ENCODE assay signal across 8 mouse cellular contexts in the genomic region with DNA sequence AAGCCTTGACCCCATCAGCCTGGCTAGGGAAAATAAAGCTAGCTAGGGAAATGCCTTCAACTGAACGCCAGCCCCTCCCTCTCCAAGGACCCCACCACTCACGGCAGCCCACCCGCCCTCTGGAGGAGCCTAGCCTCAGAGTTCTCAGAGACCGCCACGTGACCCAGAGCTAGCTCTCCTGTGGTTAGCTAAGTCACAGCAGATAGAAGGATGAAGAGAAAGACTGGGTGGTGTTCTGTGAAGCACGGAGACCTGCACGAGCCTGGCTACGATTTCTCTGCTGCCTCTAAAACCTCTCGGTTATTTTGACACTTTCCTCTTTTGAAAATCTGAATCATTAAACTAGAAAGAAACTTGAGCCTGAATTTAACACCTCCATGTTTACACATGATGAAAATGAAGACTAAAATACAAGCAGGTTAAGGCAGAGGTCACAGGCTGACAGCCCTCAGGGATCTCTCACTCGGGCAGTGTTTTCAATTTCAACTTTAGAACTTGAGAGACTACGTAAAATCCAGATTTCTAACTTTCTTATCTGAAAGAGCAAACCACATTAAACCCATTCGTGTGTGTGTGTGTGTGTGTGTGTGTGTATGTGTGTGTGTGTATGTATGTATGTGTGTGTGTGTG. TPM values are rescaled to one million over a fixed set of nuclear protein-coding genes. Genes with fewer than 3 reads are reported as not detected.
DNase-seq lines count a peak whose midpoint lies in the region; ATAC-seq lines count a peak whose summit lies in the region.

No protein-coding gene starts in this region.

- no peaks in the 10 kb centered on the region for H3K27me3 ChIP-seq in heart, embryonic 10.5 days (ENCODE audit: insufficient read depth, poor library complexity, severe bottlenecking)
- no peaks in the 10 kb centered on the region for H3K27me3 ChIP-seq in forebrain, embryonic 16.5 days (replicated peaks; ENCODE audit: control insufficient read depth, insufficient read depth, low read length)

- intact Hi-C loops in heart, postnatal 36 days (cut with DNase I): no loop called here

- H3K9me3 ChIP-seq in heart, embryonic 10.5 days: no peaks in the 10 kb centered on the region
- H3K9me3 ChIP-seq in forebrain, embryonic 16.5 days (ENCODE audit: control insufficient read depth, low read length): no peaks in the 10 kb centered on the region

- DNase-seq in heart, embryonic 10.5 days (ENCODE audit: low spot score): peak; percentile 82
- DNase-seq in heart, postnatal 36 days: no peak
- DNase-seq in cerebellum, adult 11-12 months: no peak
- no peak for DNase-seq in cerebellum, adult 11 months

- peaks cover 10% of the 10 kb centered on the region for H3K36me3 ChIP-seq in heart, embryonic 10.5 days
- H3K36me3 ChIP-seq in forebrain, embryonic 16.5 days (ENCODE audit: control insufficient read depth, insufficient read depth): 0 out of 2 replicates have a peak, but pooled peaks cover 2% of the 10 kb centered on the region

- H3K27ac ChIP-seq in heart, embryonic 10.5 days: peak overlapping the region; percentile 74; the same call in 1 of the 2 replicates
- no peak overlapping the region for H3K27ac ChIP-seq in forebrain, embryonic 16.5 days (ENCODE audit: low read length)

- peak; percentile 97 for ATAC-seq in CD4-positive, CD25-positive, alpha-beta regulatory T cell, adult 4 months
- peak; percentile 49; the same call in 1 of the 2 replicates for ATAC-seq in forebrain, embryonic 16.5 days
- ATAC-seq in megakaryocyte-erythroid progenitor cell, adult 5-6 weeks (replicated peaks; ENCODE audit: low FRiP score, low TSS enrichment, poor library complexity, severe bottlenecking): peak; percentile 84
- no peak for ATAC-seq in frontal cortex, adult (ENCODE audit: low TSS enrichment)

- no peak overlapping the region for H3K9ac ChIP-seq in forebrain, embryonic 16.5 days (replicated peaks; ENCODE audit: low read depth, low read length)

- peak overlapping the region; percentile 18; the same call in 1 of the 2 replicates for H3K4me3 ChIP-seq in heart, embryonic 10.5 days
- H3K4me3 ChIP-seq in forebrain, embryonic 16.5 days (replicated peaks; ENCODE audit: low read length): no peak overlapping the region

- H3K4me2 ChIP-seq in forebrain, embryonic 16.5 days (ENCODE audit: low read length): no peak overlapping the region

- H3K4me1 ChIP-seq in heart, embryonic 10.5 days: peaks cover 37% of the 10 kb centered on the region
- peaks cover 8% of the 10 kb centered on the region for H3K4me1 ChIP-seq in forebrain, embryonic 16.5 days (replicated peaks; ENCODE audit: control insufficient read depth, insufficient read depth, low read length)

- 20% methylated on average over 12 of the region's 12 CpGs for WGBS in heart, embryonic 10.5 days
- 29% methylated on average over 12 of the region's 12 CpGs for WGBS in forebrain, embryonic 16.5 days

RNA-seq across cellular contexts. Expression of a gene that starts 8.3 kb away (rescaled TPM):
- 14.6 and 18.6 TPM in 2 replicates for polyA plus RNA-seq in heart, embryonic 10.5 days (2016; fragmentation: Nextera tagmentation; extraction: Ambion mirVana)
- 10 to 100 TPM; 12.6 to 14.0 TPM for total RNA-seq in heart, postnatal 36 days (2021)
- 10 to 100 TPM; 17.1 to 21.3 TPM for polyA plus RNA-seq in CD4-positive, CD25-positive, alpha-beta regulatory T cell, adult 4 months (2017; shearing (Covaris generic))
- polyA plus RNA-seq in forebrain, embryonic 16.5 days (2015; fragmentation: Nextera tagmentation; extraction: Ambion mirVana): 18.2 and 20.1 TPM in 2 replicates
- 29.1 and 29.3 TPM in 2 replicates for total RNA-seq in megakaryocyte-erythroid progenitor cell, adult 5-6 weeks (2014; fragmentation: Nextera tagmentation)
- 8.2 and 14.8 TPM in 2 replicates for total RNA-seq in megakaryocyte-erythroid progenitor cell, adult 5-6 weeks (2017)
